Mouse (Mus musculus): ENCODE results near the gene Nr6a1.

- TF ChIP-seq SRF (IDR thresholded peaks at IDR 0.05; ENCODE audit: control insufficient read depth, insufficient read length, low read depth) (no peak), TCF12 (IDR thresholded peaks at IDR 0.05; ENCODE audit: insufficient read depth, poor library complexity, severe bottlenecking) (no peak), POLR2A (IDR thresholded peaks at IDR 0.05; ENCODE audit: insufficient read length, low read depth) (no peak), MAX (IDR thresholded peaks at IDR 0.05; ENCODE audit: low read depth) (no peak), E2F4 (IDR thresholded peaks at IDR 0.05; ENCODE audit: insufficient read depth) (no peak), TCF3 (IDR thresholded peaks at IDR 0.05; ENCODE audit: insufficient read length, low read depth) (no peak), USF1 (IDR thresholded peaks at IDR 0.05; ENCODE audit: low read depth) (no peak), MYOG (IDR thresholded peaks at IDR 0.05; ENCODE audit: control insufficient read depth in 1 of 3, insufficient read depth in 1 of 3, insufficient read length in 2 of 3, low read depth in 2 of 3) (no peak), POLR2AphosphoS2 (IDR thresholded peaks at IDR 0.05; ENCODE audit: insufficient read length, low read depth) (no peak), MYOD1 (IDR thresholded peaks at IDR 0.05; ENCODE audit: control insufficient read depth in 1 of 3, insufficient read length in 2 of 3, low read depth in 2 of 3) (no peak), CEBPB (IDR thresholded peaks at IDR 0.05; ENCODE audit: insufficient read depth, poor library complexity, severe bottlenecking) (no peak)
Measured at GRCm38 (mm10) chr2:38688791-38689520, 238.5 kb downstream of the Nr6a1 start.

Measured in myocyte (in vitro differentiated cells).